Mouse (Mus musculus): ENCODE measurements at regions not wholly inside any gene's neighbourhood (a gene's known extent, or its start where the extent isn't known, plus 50 kb on each side); places are given as distances from the start of the nearest gene placed in this dataset.
A peak's percentile ranks its signal among the peaks of the same experiment; 100 is the strongest.
"Not testable (repeated sequence)": the region's sequence is repeated elsewhere in the genome, so short reads cannot be mapped to it uniquely, and the experiment has no call there.

GRCm38 (mm10) chr17:35758769-35759168, 54.3 kb upstream of the Ddr1 start:
- no peak for ATAC-seq (ENCODE audit: extremely low read depth, insufficient number of reproducible peaks, low FRiP score, poor library complexity, severe bottlenecking)

- ATAC-seq (ENCODE audit: extremely low read depth, insufficient number of reproducible peaks, low FRiP score, poor library complexity, severe bottlenecking): no peak
These were observed 55.3 kb upstream of the Ddr1 start for GRCm38 (mm10) chr17:35759740-35760139.

GRCm38 (mm10) chr17:35762614-35763013, 58.2 kb upstream of the Ddr1 start:
- no peak for ATAC-seq (ENCODE audit: extremely low read depth, insufficient number of reproducible peaks, low FRiP score, poor library complexity, severe bottlenecking)

- ATAC-seq (ENCODE audit: extremely low read depth, insufficient number of reproducible peaks, low FRiP score, poor library complexity, severe bottlenecking): no peak
These were observed 58.4 kb upstream of the Ier3 start for GRCm38 (mm10) chr17:35763101-35763500.

GRCm38 (mm10) chr17:35763866-35764265, 57.6 kb upstream of the Ier3 start:
- ATAC-seq (ENCODE audit: extremely low read depth, insufficient number of reproducible peaks, low FRiP score, poor library complexity, severe bottlenecking): peak; percentile 39; the same call in 1 of the 2 replicates

GRCm38 (mm10) chr17:35766406-35766805, 55.1 kb upstream of the Ier3 start:
- ATAC-seq (ENCODE audit: extremely low read depth, insufficient number of reproducible peaks, low FRiP score, poor library complexity, severe bottlenecking): no peak

- ATAC-seq (ENCODE audit: extremely low read depth, insufficient number of reproducible peaks, low FRiP score, poor library complexity, severe bottlenecking): no peak
These were observed 52.1 kb upstream of the Ier3 start for GRCm38 (mm10) chr17:35769175-35769960.

- not testable (repeated sequence) for ATAC-seq (ENCODE audit: extremely low read depth, insufficient number of reproducible peaks, low FRiP score, poor library complexity, severe bottlenecking)
These were observed 51.6 kb upstream of the Ier3 start for GRCm38 (mm10) chr17:35769961-35770276.

- ATAC-seq (ENCODE audit: extremely low read depth, insufficient number of reproducible peaks, low FRiP score, poor library complexity, severe bottlenecking): no peak
These were observed 50.9 kb upstream of the Ier3 start for GRCm38 (mm10) chr17:35770599-35770998.

- ATAC-seq (ENCODE audit: extremely low read depth, insufficient number of reproducible peaks, low FRiP score, poor library complexity, severe bottlenecking): no peak
These were observed 49.7 kb upstream of the Ier3 start for GRCm38 (mm10) chr17:35771656-35772405.
